Mouse (Mus musculus) forebrain, embryonic 11.5 days (tissue): ENCODE measurements around the gene Mrps12. TPM values are rescaled to one million over a fixed set of nuclear protein-coding genes. Genes with fewer than 3 reads are reported as not detected.
"Not testable (repeated sequence)": the region's sequence is repeated elsewhere in the genome, so short reads cannot be mapped to it uniquely, and the experiment has no call there.

Experiments used
- ATAC-seq: fragments of 200-750 bp; cut with Nextera tagmentation; replicated peaks from 2 replicates; pipeline ENCODE4 v1.8.0; 2017; ENCODE audit warnings: moderate TSS enrichment; ENCODE audit not compliant: low FRiP score
- DNase-seq: peaks from one replicate; pipeline ENCODE4 v3.0.0-alpha.2; 2017; ENCODE audit warnings: low spot score
- H3K27ac ChIP-seq: fragments of 300-500 bp; sonication (generic); 2 replicates; pipeline ENCODE4 v1.5.1; 2014; ENCODE audit warnings: low read depth, low read length
- H3K27me3 ChIP-seq: fragments of 300-500 bp; sonication (generic); 2 replicates; pipeline ENCODE4 v1.6.1; 2014; ENCODE audit warnings: mild to moderate bottlenecking, low read length, mixed read lengths; ENCODE audit not compliant: control insufficient read depth, insufficient read depth
- H3K36me3 ChIP-seq: fragments of 300-500 bp; sonication (generic); 2 replicates; pipeline ENCODE4 v1.6.1; 2014; ENCODE audit warnings: mild to moderate bottlenecking, low read length, moderate library complexity, mixed read lengths; ENCODE audit not compliant: control insufficient read depth, insufficient read depth
- H3K4me1 ChIP-seq: fragments of 300-500 bp; sonication (generic); replicated peaks from 2 replicates; pipeline ENCODE4 v1.6.1; 2014; ENCODE audit warnings: low read length, mixed read lengths; ENCODE audit not compliant: control insufficient read depth, insufficient read depth
- H3K4me2 ChIP-seq: fragments of 300-500 bp; sonication (generic); 2 replicates; pipeline ENCODE4 v1.6.1; 2014; ENCODE audit warnings: low read depth, mild to moderate bottlenecking, low read length, moderate library complexity, mixed read lengths; ENCODE audit not compliant: severe bottlenecking
- H3K4me3 ChIP-seq: fragments of 300-500 bp; sonication (generic); 2 replicates; pipeline ENCODE4 v1.5.1; 2014; ENCODE audit warnings: low read depth, low read length
- H3K9ac ChIP-seq: fragments of 300-500 bp; sonication (generic); 2 replicates; pipeline ENCODE4 v1.6.1; 2014; ENCODE audit warnings: low read length
- H3K9me3 ChIP-seq: fragments of 300-500 bp; sonication (generic); 2 replicates; pipeline ENCODE4 v1.6.1; 2016; ENCODE audit warnings: low read length, mixed read lengths; ENCODE audit not compliant: control insufficient read depth
- WGBS: fragments of 180-500 bp; shearing (Covaris S2); extraction: QIAGEN DNeasy Blood & Tissue Kit; methylation state at CpG from one replicate; pipeline ENCODE4 v1.1.7; 2014; 5-methylcytosine and 5-hydroxymethylcytosine counted together
- polyA plus RNA-seq: library from polyadenylated mRNA; unstranded; fragments of >200 nt; fragmentation: Nextera tagmentation; extraction: Ambion mirVana; gene quantifications from 2 replicates; pipeline ENCODE4 v1.2.1, GENCODE M21; 2014

Mrps12 gene
- polyA plus RNA-seq, 1 experiment from 2014 or later, result 116 TPM

DNA sequence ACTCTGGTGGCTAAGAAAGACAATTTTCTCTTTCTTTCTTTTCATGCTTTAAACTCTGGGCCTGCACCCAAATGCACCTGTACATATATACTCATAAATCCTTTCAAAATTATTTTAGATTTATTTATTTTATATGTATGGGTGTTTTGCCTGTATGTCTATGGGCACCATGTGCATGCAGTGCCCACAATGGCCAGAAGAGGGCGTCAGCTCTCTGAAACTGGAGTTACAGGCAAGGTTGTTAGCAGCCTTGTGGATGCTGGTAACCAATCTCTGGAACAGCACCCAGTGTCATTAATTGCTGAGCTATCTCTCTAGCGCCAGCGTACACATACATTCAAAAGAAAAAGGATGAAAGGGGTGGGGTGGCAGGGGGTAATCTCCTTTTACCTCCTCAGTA is 30.7 kb downstream of the Mrps12 start:
- 65% methylated on average over 3 of the region's 3 CpGs for WGBS
- H3K4me1 ChIP-seq, result no peaks in the 10 kb centered on the region
- H3K9me3 ChIP-seq, result no peaks in the 10 kb centered on the region
- H3K27me3 ChIP-seq, result no peaks in the 10 kb centered on the region
- H3K4me3 ChIP-seq, result no peak overlapping the region
- H3K4me2 ChIP-seq, result no peak overlapping the region
- no peak overlapping the region for H3K9ac ChIP-seq
- DNase-seq, result no peak
- no peaks in the 10 kb centered on the region for H3K36me3 ChIP-seq
- no peak overlapping the region for H3K27ac ChIP-seq
- ATAC-seq, result no peak

DNA sequence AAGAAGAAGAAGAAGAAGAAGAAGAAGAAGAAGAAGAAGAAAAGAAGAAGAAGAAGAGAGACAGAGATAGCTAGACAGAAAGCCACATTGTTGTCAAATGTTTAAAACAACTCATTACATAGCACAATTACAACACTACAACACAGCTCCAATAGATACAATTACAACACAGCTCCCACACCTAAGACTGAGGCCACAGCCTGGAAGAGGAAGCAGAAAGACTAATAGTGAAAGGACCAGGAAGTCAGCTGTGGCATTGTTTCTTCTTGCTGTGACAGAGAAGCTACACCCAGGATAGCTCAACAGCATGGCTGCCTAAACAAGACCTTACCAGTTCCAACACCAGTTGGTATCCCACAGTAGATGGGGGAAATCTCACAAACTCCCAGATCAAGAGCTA is 32.2 kb downstream of the Mrps12 start:
- H3K9ac ChIP-seq, result no peak overlapping the region
- H3K27ac ChIP-seq, result no peak overlapping the region
- H3K9me3 ChIP-seq, result no peaks in the 10 kb centered on the region
- no peak overlapping the region for H3K4me3 ChIP-seq
- no peaks in the 10 kb centered on the region for H3K36me3 ChIP-seq
- ATAC-seq (no peak), DNase-seq (no peak)
- no peaks in the 10 kb centered on the region for H3K4me1 ChIP-seq
- H3K4me2 ChIP-seq, result no peak overlapping the region
- H3K27me3 ChIP-seq, result no peaks in the 10 kb centered on the region

DNA sequence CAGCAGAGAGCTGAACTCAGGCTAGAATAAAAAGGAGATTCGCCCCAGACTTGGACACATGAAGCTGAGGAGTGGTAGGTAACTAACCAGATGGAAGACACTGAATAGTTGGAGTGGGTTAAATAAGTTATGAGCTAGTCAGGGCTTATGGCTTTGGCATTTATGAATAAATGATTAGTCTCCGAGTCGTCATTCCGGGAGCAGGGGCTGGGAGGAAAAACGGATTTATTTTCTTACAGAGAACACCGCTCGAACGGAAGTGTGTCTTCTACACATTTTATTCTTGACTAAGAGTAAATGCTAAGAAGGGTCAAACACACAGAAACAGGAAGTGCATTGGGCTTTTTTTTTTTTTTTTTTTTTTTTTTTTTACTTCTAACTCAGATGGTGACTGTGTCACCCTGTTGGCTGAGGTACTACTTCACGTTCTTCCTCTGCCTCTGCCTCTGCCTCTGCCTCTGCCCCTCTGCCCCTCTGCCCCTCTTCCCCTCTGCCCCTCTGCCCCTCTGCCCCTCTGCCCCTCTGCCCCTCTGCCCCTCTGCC is 38.9 kb downstream of the Mrps12 start:
- Histone ChIP-seq H3K4me2 (no peak overlapping the region), H3K9ac (no peak overlapping the region), H3K36me3 (no peaks in the 10 kb centered on the region), H3K4me1 (no peaks in the 10 kb centered on the region), H3K27me3 (no peaks in the 10 kb centered on the region), H3K9me3 (no peaks in the 10 kb centered on the region; the same call in 1 of the 2 replicates), H3K27ac (no peak overlapping the region), H3K4me3 (no peak overlapping the region)
- WGBS, result 85% methylated on average over 9 of the region's 9 CpGs
- DNase-seq (no peak), ATAC-seq (no peak)

DNA sequence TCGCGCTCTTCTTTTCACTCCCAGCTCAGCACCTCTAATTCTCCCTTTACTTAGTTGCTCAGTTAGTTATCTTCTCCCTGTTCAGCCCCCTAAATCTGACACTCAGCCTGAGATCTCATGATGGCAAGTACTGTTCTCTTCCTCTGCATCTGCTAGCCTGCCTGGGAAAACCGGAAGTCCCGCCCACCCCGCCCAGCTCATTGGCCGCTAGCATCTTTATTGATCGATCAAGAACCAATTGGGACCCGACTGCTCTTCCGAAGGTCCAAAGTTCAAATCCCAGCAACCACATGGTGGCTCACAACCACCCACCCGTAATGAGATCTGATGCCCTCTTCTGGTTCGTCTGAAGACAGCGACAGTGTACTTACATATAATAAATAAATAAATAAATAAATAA is 40.3 kb downstream of the Mrps12 start:
- not testable (repeated sequence) for H3K36me3 ChIP-seq, DNase-seq, ATAC-seq, H3K9me3 ChIP-seq, H3K4me1 ChIP-seq, H3K4me3 ChIP-seq, H3K27ac ChIP-seq, H3K9ac ChIP-seq, H3K4me2 ChIP-seq, H3K27me3 ChIP-seq
- 96% methylated on average over 12 of the region's 12 CpGs for WGBS

DNA sequence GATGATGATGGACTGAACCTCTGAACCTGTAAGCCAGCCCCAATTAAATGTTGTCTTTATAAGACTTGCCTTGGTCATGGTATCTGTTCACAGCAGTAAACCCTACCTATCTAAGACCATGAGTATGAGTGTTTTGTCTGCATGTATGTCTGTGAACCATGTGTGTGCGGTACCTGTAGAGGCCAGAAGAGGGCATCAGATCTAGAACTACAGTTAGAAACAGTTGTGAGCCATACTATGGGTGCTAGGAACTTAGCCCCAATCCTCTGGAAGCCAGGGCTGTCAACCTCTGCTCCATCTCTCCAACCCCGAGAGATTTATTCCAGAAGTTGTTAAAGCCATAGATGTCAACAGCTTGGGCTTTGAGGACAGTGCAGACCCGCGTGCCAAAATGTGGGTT is 41.4 kb downstream of the Mrps12 start:
- Histone ChIP-seq H3K4me2 (no peak overlapping the region), H3K27me3 (no peaks in the 10 kb centered on the region), H3K9ac (no peak overlapping the region), H3K4me3 (no peak overlapping the region), H3K36me3 (no peaks in the 10 kb centered on the region), H3K4me1 (no peaks in the 10 kb centered on the region), H3K9me3 (no peaks in the 10 kb centered on the region; the same call in 1 of the 2 replicates), H3K27ac (no peak overlapping the region)
- ATAC-seq (no peak), DNase-seq (no peak)
- WGBS, result 94% methylated on average over 4 of the region's 4 CpGs

DNA sequence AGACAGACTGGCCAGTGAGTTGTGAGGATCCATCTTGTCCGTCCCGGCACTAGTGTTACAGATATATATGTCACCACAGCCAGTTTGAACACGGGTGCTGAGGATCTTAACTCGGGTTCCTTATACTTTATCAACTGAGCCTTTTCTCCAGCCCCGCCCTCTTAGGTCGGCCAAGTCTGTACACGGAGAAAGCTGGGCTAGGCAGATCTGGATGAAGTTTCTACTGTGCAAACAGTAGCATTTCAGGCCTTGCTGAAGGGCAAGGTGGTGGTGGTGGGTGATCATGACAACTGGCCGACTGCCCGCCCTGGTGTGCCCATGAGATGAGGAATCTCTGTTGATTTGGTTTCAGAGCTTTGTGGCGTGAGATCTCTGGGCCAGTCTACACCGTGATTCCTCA is 44.3 kb downstream of the Mrps12 start:
- ATAC-seq (no peak), DNase-seq (no peak)

DNA sequence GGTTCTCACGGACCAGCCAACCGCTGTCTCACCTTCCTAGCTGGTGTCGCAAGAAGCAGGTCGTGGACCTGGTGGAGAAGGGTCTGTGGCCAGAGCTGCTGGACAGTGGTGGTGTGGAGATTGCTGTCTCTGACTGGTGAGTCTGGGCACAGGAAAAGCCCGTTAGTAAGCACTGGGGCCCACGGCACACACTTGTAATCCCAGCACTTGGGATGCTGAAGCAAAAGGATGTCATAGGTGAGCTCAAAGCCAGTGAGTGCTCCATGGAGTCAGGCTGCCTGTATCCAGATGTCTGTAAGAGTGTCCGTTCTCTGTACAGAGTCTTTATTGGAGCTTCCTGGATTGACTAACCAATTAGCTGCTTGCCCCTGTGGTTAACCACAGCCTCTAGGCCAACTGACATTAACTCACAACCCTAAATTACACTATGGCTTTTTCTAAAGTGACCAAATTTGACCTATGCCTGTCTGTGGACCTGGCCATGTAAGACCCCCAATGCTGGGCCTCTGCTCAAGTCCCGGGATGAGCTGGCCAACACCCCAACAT is 46.6 kb downstream of the Mrps12 start:
- no peak overlapping the region for H3K4me3 ChIP-seq

More for the DNA sequence above, 44.3 kb downstream of the Mrps12 start:
- no peaks in the 10 kb centered on the region; the same call in 1 of the 2 replicates for H3K4me1 ChIP-seq
- H3K4me3 ChIP-seq, result no peak overlapping the region
- no peaks in the 10 kb centered on the region for H3K36me3 ChIP-seq
- no peaks in the 10 kb centered on the region; the same call in 1 of the 2 replicates for H3K9me3 ChIP-seq
- H3K4me2 ChIP-seq, result no peak overlapping the region
- H3K27me3 ChIP-seq, result peaks cover 4% of the 10 kb centered on the region; the same call in 1 of the 2 replicates
- WGBS, result 95% methylated on average over 11 of the region's 11 CpGs
- H3K9ac ChIP-seq, result no peak overlapping the region
- no peak overlapping the region for H3K27ac ChIP-seq

DNA sequence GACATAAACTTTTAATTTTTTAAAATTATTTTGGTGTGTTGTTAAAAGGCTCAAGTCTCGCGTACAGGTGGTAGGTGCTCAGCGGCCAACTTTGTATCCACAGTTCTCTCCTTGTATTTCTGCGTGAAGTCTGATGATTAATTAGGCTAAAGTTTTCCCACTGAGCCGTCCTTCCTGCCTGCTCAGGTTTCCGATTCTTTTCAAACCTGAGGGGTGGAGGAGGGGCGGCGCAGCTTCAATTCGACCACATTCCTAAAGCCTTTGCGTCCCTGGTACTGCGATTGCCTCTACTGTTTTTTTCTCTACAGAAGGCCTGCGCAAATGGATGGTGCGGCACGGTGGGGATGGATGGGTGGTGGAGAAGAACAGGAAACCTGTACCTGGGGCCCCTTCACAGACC is 47.2 kb downstream of the Mrps12 start:
- Histone ChIP-seq H3K9ac (no peak overlapping the region), H3K4me2 (peak overlapping the region; percentile 19; the same call in 1 of the 2 replicates), H3K4me3 (no peak overlapping the region), H3K9me3 (no peaks in the 10 kb centered on the region), H3K4me1 (no peaks in the 10 kb centered on the region; the same call in 1 of the 2 replicates), H3K36me3 (no peaks in the 10 kb centered on the region), H3K27me3 (peaks cover 4% of the 10 kb centered on the region; the same call in 1 of the 2 replicates), H3K27ac (no peak overlapping the region)
- ATAC-seq (no peak), DNase-seq (peak; percentile 61)
- WGBS, result 3% methylated on average over 14 of the region's 14 CpGs

More for the DNA sequence above, 46.6 kb downstream of the Mrps12 start:
- H3K27me3 ChIP-seq, result peaks cover 4% of the 10 kb centered on the region; the same call in 1 of the 2 replicates
- no peaks in the 10 kb centered on the region; the same call in 1 of the 2 replicates for H3K4me1 ChIP-seq
- no peak overlapping the region for H3K9ac ChIP-seq
- DNase-seq (no peak), ATAC-seq (no peak)
- no peaks in the 10 kb centered on the region for H3K36me3 ChIP-seq
- no peak overlapping the region for H3K27ac ChIP-seq
- 51% methylated on average over 8 of the region's 8 CpGs for WGBS
- H3K9me3 ChIP-seq, result no peaks in the 10 kb centered on the region
- H3K4me2 ChIP-seq, result no peak overlapping the region
